Mouse (Mus musculus): Measurements from ENCODE around the gene Ninl. TPM values are rescaled to one million over a fixed set of nuclear protein-coding genes. Genes with fewer than 3 reads are reported as not detected.

Gene Ninl
- polyA plus RNA-seq, 1 experiment from 2014 or later, result 5.0 TPM

DNA sequence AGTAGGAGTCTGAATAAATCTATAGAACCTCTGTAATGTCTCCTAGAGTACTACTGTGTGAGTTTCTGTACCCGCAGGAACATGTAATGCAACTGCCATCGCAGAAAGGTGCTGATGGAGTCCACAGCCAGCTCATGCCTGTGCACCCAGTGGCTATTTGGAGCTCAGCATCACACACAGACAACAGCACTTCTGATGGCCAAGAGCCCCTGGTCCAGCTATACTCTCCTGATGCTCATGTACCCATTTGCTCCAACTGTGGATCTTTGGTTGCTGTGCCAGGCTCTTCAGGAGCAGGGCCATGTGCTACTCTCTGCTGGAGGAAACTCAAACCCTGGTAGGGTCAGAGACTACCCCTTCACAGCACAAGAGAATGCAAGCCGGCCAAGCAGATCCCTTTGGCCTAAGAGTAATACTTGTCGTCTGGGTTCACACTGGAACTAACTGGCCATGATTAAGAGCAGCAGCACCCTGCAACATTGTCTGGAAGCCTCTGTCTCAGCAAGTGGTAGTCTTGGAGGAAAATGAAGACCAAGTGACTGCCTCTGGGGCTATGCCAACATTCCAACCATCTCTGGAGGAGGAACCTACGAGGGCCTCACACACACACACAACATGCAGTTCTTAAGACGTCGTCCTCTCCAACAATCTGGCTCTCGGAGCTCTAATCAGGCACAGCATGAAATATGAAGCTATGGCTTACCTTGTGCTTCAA, 65.6 kb downstream of the Ninl start:
- peaks cover 36% of the 10 kb centered on the region for H3K36me3 ChIP-seq (ENCODE audit: control insufficient read depth, insufficient read depth, low read length)
- ATAC-seq (ENCODE audit: low FRiP score, low TSS enrichment), result no peak
- WGBS, result 97% methylated on average over 8 of the region's 8 CpGs

DNA sequence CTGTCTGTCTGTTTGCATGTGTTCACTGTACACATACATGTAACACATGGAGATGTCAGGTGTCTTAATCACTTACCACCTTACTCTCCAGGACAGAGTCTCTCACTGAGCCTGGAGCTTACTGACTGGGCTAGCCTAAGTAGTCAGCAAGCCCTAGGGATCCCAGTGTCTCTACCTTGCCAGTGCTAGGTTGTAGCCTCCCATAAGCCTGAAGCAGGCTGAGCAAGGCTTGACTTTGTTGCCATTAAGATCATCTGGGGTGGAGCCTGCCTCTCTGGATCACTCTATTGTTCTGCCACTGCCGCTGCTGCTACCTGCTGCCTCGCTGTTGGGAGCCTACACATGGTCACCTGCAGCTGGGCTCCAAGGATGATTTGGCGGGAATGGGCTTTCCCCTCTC, 66.5 kb downstream of the Ninl start:
- Histone ChIP-seq H3K27ac (replicated peaks; ENCODE audit: low read depth, low read length) (no peak overlapping the region), H3K27me3 (ENCODE audit: control insufficient read depth, insufficient read depth, low read length) (no peaks in the 10 kb centered on the region), H3K4me3 (replicated peaks; ENCODE audit: low read depth, low read length) (no peak overlapping the region), H3K4me2 (ENCODE audit: low read length) (no peak overlapping the region), H3K4me1 (ENCODE audit: control insufficient read depth, insufficient read depth, low read length) (no peaks in the 10 kb centered on the region), H3K9ac (replicated peaks; ENCODE audit: low read length) (no peak overlapping the region), H3K36me3 (ENCODE audit: control insufficient read depth, insufficient read depth, low read length) (peaks cover 36% of the 10 kb centered on the region), H3K9me3 (ENCODE audit: control insufficient read depth, low read length) (no peaks in the 10 kb centered on the region)
- DNase-seq (no peak), ATAC-seq (ENCODE audit: low FRiP score, low TSS enrichment) (no peak)
- WGBS, result 91% methylated on average over 3 of the region's 3 CpGs

More for the DNA sequence above, 65.6 kb downstream of the Ninl start:
- H3K9me3 ChIP-seq (ENCODE audit: control insufficient read depth, low read length), result no peaks in the 10 kb centered on the region
- H3K4me3 ChIP-seq (replicated peaks; ENCODE audit: low read depth, low read length), result no peak overlapping the region
- no peak overlapping the region for H3K9ac ChIP-seq (replicated peaks; ENCODE audit: low read length)
- H3K4me1 ChIP-seq (ENCODE audit: control insufficient read depth, insufficient read depth, low read length), result no peaks in the 10 kb centered on the region
- H3K27me3 ChIP-seq (ENCODE audit: control insufficient read depth, insufficient read depth, low read length), result no peaks in the 10 kb centered on the region
- no peak overlapping the region for H3K27ac ChIP-seq (replicated peaks; ENCODE audit: low read depth, low read length)
- H3K4me2 ChIP-seq (ENCODE audit: low read length), result no peak overlapping the region
- DNase-seq, result no peak

DNA sequence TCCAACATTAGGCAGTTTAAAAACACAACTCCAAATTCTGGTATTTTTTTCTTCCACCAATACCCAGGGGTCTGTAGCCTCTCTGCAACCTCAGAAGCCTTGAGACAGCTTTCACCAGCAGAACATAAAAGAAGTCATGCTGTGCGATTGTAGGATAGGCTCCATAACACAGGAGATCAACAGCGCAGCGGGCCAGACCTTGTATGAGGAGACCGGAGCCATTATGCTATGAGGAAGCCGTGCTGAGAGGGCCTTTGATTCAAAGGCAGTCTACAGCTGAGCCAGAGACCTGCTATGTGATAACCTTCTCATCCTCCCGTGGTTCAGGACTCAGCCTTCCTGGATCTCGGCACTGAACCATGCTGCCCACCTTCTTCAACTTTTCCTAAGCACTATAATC, 67.3 kb downstream of the Ninl start:
- WGBS, result 66% methylated on average over 7 of the region's 7 CpGs
- H3K9me3 ChIP-seq (ENCODE audit: control insufficient read depth, low read length), result no peaks in the 10 kb centered on the region
- DNase-seq (no peak), ATAC-seq (ENCODE audit: low FRiP score, low TSS enrichment) (no peak)
- H3K4me3 ChIP-seq (replicated peaks; ENCODE audit: low read depth, low read length), result no peak overlapping the region
- no peaks in the 10 kb centered on the region for H3K4me1 ChIP-seq (ENCODE audit: control insufficient read depth, insufficient read depth, low read length)
- H3K9ac ChIP-seq (replicated peaks; ENCODE audit: low read length), result no peak overlapping the region
- no peak overlapping the region for H3K4me2 ChIP-seq (ENCODE audit: low read length)
- no peak overlapping the region for H3K27ac ChIP-seq (replicated peaks; ENCODE audit: low read depth, low read length)
- no peaks in the 10 kb centered on the region for H3K27me3 ChIP-seq (ENCODE audit: control insufficient read depth, insufficient read depth, low read length)
- peaks cover 36% of the 10 kb centered on the region for H3K36me3 ChIP-seq (ENCODE audit: control insufficient read depth, insufficient read depth, low read length)

DNA sequence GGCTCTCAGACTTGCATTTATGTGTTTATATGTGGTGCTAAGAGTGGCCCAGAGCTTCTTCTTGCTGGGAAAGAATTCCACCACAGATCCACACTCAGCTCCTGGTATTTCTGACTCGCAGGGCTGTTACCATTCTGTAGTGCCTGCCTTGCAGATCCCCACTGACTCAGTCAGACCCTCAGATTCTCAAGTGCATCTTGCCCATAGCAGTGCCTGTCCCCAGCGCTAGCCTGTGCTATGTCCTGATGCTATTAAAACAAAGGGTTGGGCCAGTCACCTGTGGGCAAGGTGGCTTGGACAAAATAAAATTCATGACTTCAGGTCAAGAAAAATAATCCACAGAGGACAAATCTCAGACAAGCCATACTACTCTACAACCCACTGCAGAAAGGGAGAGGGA, 70.0 kb downstream of the Ninl start:
- no peak for DNase-seq
- ATAC-seq (ENCODE audit: low FRiP score, low TSS enrichment), result no peak
- Histone ChIP-seq H3K9ac (replicated peaks; ENCODE audit: low read length) (no peak overlapping the region), H3K9me3 (ENCODE audit: control insufficient read depth, low read length) (no peaks in the 10 kb centered on the region), H3K4me1 (ENCODE audit: control insufficient read depth, insufficient read depth, low read length) (no peaks in the 10 kb centered on the region), H3K27ac (replicated peaks; ENCODE audit: low read depth, low read length) (no peak overlapping the region), H3K27me3 (ENCODE audit: control insufficient read depth, insufficient read depth, low read length) (no peaks in the 10 kb centered on the region), H3K4me3 (replicated peaks; ENCODE audit: low read depth, low read length) (no peak overlapping the region), H3K4me2 (ENCODE audit: low read length) (no peak overlapping the region), H3K36me3 (ENCODE audit: control insufficient read depth, insufficient read depth, low read length) (peaks cover 30% of the 10 kb centered on the region)
- 93% methylated on average over 2 of the region's 2 CpGs for WGBS

DNA sequence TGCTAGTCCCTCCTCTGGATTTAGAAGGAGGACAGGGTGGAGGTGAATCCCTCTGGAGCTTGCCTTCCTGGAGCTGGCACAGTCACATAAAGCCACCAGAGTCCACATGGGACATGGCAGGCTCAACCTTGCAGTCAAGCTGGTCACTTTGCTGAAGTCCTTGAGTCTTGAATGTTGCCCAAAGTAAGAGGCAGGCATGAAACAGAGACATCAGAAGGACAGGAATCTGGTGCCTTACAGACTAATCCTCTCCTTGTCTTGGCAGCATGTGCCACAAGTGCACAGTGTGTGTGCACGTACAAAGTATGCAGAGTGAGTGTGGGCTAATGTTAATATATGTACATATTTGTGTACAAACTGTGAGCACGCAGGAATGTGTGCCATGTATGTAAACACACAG, 71.7 kb downstream of the Ninl start:
- Histone ChIP-seq H3K27ac (replicated peaks; ENCODE audit: low read depth, low read length) (no peak overlapping the region), H3K9ac (replicated peaks; ENCODE audit: low read length) (no peak overlapping the region), H3K4me2 (ENCODE audit: low read length) (no peak overlapping the region), H3K9me3 (ENCODE audit: control insufficient read depth, low read length) (no peaks in the 10 kb centered on the region), H3K4me1 (ENCODE audit: control insufficient read depth, insufficient read depth, low read length) (no peaks in the 10 kb centered on the region), H3K36me3 (ENCODE audit: control insufficient read depth, insufficient read depth, low read length) (peaks cover 19% of the 10 kb centered on the region; the same call in 1 of the 2 replicates), H3K27me3 (ENCODE audit: control insufficient read depth, insufficient read depth, low read length) (no peaks in the 10 kb centered on the region), H3K4me3 (replicated peaks; ENCODE audit: low read depth, low read length) (no peak overlapping the region)
- 97% methylated on average over 2 of the region's 2 CpGs for WGBS
- no peak for ATAC-seq (ENCODE audit: low FRiP score, low TSS enrichment)
- no peak for DNase-seq

DNA sequence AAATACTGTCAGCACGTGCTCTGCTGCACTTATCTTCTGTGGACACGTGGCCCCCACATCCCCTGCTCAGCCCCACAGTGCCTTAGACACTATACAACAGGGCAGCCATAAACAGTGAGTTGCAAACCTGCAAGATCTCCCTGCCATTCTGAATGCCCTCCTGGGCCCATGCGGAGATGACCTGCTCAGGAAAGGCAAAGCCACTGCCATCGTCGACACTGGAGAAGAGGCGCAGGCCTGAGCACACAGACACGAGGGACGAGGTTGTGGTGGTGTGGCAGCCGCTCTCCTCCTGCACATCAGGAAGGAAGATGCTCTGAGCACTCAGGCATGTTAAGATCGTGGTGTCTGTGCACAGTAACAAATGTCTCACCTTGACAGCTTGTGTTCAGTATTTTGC, 73.2 kb downstream of the Ninl start:
- 96% methylated on average over 10 of the region's 10 CpGs for WGBS
- no peak for ATAC-seq (ENCODE audit: low FRiP score, low TSS enrichment)

DNA sequence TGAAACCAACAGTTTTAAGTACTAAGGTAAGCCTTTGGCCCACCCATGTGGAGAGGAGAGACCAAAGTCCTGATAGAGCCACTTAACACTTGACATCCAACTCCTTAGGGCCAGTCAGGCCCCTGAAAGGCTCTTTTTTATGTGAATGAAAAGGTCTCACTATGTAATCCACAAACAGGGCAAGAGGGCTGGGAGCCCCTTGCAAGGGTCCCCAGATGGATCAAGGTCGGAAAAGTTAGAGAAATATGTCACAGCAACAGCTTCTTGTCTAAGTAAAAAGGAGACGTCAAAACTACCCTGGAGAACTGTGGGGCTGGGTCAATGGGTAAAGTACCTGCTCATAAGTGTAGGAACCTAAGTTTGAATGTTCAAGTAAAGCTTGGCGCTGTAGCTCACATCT, 74.5 kb downstream of the Ninl start:
- WGBS, result 94% methylated on average over 3 of the region's 3 CpGs
- no peaks in the 10 kb centered on the region for H3K4me1 ChIP-seq (ENCODE audit: control insufficient read depth, insufficient read depth, low read length)
- no peak overlapping the region for H3K27ac ChIP-seq (replicated peaks; ENCODE audit: low read depth, low read length)
- H3K4me2 ChIP-seq (ENCODE audit: low read length), result no peak overlapping the region
- H3K27me3 ChIP-seq (ENCODE audit: control insufficient read depth, insufficient read depth, low read length), result no peaks in the 10 kb centered on the region
- DNase-seq, result no peak
- no peak for ATAC-seq (ENCODE audit: low FRiP score, low TSS enrichment)
- no peaks in the 10 kb centered on the region for H3K9me3 ChIP-seq (ENCODE audit: control insufficient read depth, low read length)
- H3K9ac ChIP-seq (replicated peaks; ENCODE audit: low read length), result no peak overlapping the region
- H3K36me3 ChIP-seq (ENCODE audit: control insufficient read depth, insufficient read depth, low read length), result peaks cover 7% of the 10 kb centered on the region; the same call in 1 of the 2 replicates
- H3K4me3 ChIP-seq (replicated peaks; ENCODE audit: low read depth, low read length), result no peak overlapping the region

More for the DNA sequence above, 73.2 kb downstream of the Ninl start:
- no peak overlapping the region for H3K9ac ChIP-seq (replicated peaks; ENCODE audit: low read length)
- no peak overlapping the region for H3K27ac ChIP-seq (replicated peaks; ENCODE audit: low read depth, low read length)
- H3K4me1 ChIP-seq (ENCODE audit: control insufficient read depth, insufficient read depth, low read length), result no peaks in the 10 kb centered on the region
- H3K36me3 ChIP-seq (ENCODE audit: control insufficient read depth, insufficient read depth, low read length), result peaks cover 14% of the 10 kb centered on the region; the same call in 1 of the 2 replicates
- no peaks in the 10 kb centered on the region for H3K27me3 ChIP-seq (ENCODE audit: control insufficient read depth, insufficient read depth, low read length)
- no peak overlapping the region for H3K4me2 ChIP-seq (ENCODE audit: low read length)
- no peak overlapping the region for H3K4me3 ChIP-seq (replicated peaks; ENCODE audit: low read depth, low read length)
- no peaks in the 10 kb centered on the region for H3K9me3 ChIP-seq (ENCODE audit: control insufficient read depth, low read length)
- no peak for DNase-seq

DNA sequence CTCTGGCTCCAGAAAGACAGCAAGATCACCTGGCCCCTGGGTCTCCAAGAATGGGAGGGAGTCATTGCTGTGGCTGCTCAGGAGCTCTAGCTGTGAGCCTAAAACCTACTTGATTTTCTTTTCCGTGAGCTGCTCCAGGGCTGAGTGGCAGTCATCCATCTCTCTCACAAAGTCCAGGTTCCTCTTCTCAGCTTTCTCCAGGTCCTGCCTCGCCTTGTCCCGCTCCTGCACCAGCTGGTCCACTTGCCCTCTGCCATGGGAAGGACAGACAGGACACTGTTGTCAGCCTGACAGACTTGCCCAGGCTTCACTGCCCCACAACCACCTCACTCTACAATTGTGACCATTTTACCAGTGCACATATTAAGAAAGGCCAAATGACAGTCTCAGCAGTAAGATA, 75.9 kb downstream of the Ninl start:
- Histone ChIP-seq H3K9me3 (ENCODE audit: control insufficient read depth, low read length) (no peaks in the 10 kb centered on the region), H3K27me3 (ENCODE audit: control insufficient read depth, insufficient read depth, low read length) (no peaks in the 10 kb centered on the region), H3K36me3 (ENCODE audit: control insufficient read depth, insufficient read depth, low read length) (peaks cover 18% of the 10 kb centered on the region), H3K4me1 (ENCODE audit: control insufficient read depth, insufficient read depth, low read length) (no peaks in the 10 kb centered on the region), H3K27ac (replicated peaks; ENCODE audit: low read depth, low read length) (no peak overlapping the region), H3K4me3 (replicated peaks; ENCODE audit: low read depth, low read length) (no peak overlapping the region), H3K4me2 (ENCODE audit: low read length) (no peak overlapping the region), H3K9ac (replicated peaks; ENCODE audit: low read length) (no peak overlapping the region)
- WGBS, result 96% methylated on average over 3 of the region's 3 CpGs
- ATAC-seq (ENCODE audit: low FRiP score, low TSS enrichment) (no peak), DNase-seq (no peak)

DNA sequence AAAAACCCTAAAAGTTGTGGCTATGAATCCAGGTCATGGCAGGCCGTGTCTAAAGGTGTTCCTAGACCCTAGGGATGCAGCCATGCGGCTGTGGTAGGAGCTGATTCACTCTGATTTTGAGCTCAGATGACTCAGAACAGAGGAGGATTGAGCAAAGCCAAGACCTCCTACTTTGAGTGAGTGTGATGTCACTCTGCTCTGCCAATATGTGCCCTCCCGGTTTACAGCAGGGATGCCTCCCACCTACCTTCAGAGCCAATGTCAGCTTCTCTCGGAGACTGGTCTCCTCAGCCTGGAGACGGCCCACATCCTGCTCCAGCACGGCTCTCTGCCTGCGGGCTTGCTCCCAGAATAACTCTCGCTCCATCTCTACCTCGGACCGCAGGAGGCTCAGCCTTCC, 79.7 kb downstream of the Ninl start:
- ATAC-seq (ENCODE audit: low FRiP score, low TSS enrichment), result no peak
- H3K36me3 ChIP-seq (ENCODE audit: control insufficient read depth, insufficient read depth, low read length), result peaks cover 26% of the 10 kb centered on the region
- 97% methylated on average over 10 of the region's 10 CpGs for whole genome bisulfite sequencing

More for the DNA sequence above, 79.7 kb downstream of the Ninl start:
- no peak for DNase-seq
- H3K27ac ChIP-seq (replicated peaks; ENCODE audit: low read depth, low read length), result no peak overlapping the region
- no peak overlapping the region for H3K9ac ChIP-seq (replicated peaks; ENCODE audit: low read length)
- no peak overlapping the region for H3K4me2 ChIP-seq (ENCODE audit: low read length)
- no peak overlapping the region for H3K4me3 ChIP-seq (replicated peaks; ENCODE audit: low read depth, low read length)
- H3K9me3 ChIP-seq (ENCODE audit: control insufficient read depth, low read length), result no peaks in the 10 kb centered on the region
- no peaks in the 10 kb centered on the region for H3K4me1 ChIP-seq (ENCODE audit: control insufficient read depth, insufficient read depth, low read length)
- H3K27me3 ChIP-seq (ENCODE audit: control insufficient read depth, insufficient read depth, low read length), result no peaks in the 10 kb centered on the region
